Mouse (Mus musculus): Measurements from ENCODE around the gene Gm20388. TPM values are rescaled to one million over a fixed set of nuclear protein-coding genes. Genes with fewer than 3 reads are reported as not detected.

Gm20388 gene
- total RNA-seq, 2 experiments from 2014 or later = 12.7 TPM; not detected in 1

DNA sequence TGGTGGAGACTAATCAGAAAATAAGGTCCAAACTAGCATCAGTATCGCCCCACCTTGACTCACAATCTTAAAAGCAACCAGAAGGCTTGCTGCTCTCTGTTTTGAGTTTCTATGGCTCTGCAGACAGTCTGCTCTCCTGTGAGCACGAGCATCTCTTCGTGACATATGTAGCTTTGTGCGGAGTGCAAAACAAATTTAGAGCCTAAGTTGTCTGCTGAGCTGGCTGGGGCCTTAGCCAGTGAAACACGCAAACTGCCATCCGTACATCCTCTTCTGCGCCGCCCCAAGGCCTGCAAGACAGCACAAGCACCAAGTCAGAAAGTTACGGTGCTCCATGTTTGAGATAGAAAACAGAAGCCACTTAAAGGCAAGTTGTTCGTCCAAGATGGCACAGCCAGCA lies 3814.1 kb downstream of the Gm20388 start:
- DNase-seq = peak in 1 of 2 experiments; percentile 42

DNA sequence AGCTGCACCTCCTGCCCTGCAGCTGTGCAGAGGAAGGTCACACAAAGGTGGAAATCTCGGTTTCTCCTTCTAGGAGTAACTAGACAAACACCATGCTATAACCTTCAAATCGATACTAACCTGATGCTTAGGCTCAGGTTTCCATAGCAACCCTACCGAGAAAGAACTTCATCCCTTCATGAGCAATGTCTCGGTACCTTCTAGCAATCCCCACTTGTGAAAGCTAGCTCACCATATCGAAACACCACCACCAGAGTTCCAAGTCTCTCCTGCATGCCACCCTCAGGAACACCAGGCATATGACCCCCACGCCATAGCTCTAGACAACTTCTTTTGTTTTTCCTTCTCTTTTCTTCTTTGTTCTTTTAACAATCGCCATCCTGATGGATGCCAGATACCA lies 3814.6 kb downstream of the Gm20388 start:
- DNase-seq = no peak

- DNase-seq = no peak
Measured at GRCm38 (mm10) chr8:123726759-123727158, 3816.1 kb downstream of the Gm20388 start.

DNA sequence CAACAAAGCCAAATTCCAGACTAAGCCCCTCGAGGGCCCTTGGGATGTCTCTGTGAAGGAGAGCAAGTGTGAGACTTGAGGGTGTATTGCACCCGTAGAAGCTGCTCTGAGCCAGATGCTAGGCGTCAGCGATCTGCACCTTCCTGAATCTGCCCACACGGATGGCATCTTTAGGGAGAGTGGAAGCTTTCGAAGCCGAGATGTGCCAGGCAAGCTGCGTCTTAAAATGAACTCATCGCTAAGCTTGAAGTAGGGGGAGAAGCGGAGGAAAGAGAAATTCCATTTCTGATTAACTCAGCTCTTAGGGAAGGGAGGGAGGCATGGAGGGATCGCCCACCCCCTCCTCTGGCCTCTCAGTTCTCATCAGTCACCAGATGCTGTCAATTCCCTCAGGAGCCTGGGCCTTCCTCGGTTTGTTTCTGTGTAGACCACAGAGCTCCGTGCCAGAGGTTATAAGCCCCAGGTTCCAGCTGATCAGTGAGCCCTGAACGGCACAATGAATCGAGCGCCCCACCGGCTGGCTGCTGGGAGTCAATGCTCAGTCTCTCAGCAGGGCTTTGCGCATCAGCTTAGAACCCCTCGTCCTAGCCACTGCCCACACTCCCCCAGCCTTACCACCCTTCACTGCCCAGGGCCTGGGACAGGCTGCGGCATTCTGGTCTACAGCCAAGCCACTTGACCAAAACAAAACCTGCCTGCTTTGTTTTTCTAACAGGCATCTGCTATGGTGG lies 3818.6 kb downstream of the Gm20388 start:
- peak in 1 of 2 experiments; percentile 51 for DNase-seq

DNA sequence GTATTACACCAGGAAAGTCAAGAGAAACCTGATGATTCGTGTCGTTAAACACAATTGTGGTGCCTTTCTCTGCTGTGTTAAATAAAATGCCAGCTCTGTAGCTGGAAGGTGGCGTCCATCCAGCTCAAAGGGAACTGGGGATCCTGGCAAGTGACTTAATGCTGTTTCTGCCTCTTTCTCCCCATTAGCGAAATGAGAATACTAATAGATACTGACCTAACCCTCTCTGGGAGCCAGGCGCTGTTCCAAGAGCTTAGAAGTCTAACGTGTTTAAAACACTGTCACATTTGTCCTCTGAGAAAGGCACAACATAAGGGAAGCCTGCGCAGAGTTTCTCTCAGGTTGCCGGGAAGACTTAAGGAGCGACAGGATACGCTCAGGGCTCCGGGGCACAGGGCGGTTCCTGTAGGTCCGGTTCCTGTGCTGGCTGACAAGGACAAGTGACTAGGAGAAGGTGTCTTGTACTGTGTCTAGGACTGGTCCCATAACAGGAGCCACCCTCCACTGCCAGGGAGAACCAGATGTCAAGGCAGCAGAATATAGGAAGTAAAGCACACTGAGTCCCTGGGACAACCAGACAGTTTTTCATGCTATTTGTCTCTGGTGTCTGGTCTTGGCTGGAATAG lies 3819.3 kb downstream of the Gm20388 start:
- DNase-seq = no peak

DNA sequence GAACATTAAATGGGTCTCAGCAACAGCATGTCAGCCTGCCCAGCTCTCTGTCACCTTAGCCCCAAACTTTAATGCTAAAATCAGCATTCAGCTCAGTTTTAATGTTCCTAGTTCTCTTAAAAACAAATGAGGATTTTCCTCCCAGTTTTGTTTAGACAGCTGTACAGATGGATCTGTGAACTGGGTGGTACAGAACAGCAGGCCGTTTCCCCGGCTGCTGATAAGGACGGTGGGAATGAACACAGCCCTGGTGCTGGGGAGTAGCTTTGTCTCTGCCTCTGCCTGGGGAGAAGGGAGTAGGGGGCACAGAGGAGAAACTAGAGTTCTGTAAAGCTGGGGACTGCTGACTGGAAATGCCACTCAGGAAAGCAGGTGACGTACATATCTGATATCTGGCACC lies 3821.7 kb downstream of the Gm20388 start:
- no peak for DNase-seq

- DNase-seq = no peak
Measured at GRCm38 (mm10) chr8:123734486-123734885, 3823.8 kb downstream of the Gm20388 start.

DNA sequence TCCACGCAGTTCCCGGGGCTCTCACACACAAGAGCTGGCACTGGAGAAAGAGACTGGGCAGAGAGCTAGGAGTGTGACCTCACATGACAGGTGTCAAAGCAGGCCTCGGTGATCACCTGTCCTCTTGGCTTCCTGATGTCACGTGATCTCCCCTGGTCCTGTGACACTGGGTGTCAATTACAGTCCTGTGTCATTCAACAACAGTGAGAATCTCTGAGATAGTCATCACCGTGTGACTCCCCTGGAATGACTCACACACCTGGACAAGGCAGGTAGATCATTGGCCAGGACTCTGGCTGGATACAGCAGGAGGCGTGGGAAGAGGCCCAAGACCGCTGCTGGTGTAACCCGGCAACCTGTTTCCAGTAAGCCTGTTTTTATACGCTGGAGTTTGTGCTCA lies 3826.3 kb downstream of the Gm20388 start:
- no peak for DNase-seq

DNA sequence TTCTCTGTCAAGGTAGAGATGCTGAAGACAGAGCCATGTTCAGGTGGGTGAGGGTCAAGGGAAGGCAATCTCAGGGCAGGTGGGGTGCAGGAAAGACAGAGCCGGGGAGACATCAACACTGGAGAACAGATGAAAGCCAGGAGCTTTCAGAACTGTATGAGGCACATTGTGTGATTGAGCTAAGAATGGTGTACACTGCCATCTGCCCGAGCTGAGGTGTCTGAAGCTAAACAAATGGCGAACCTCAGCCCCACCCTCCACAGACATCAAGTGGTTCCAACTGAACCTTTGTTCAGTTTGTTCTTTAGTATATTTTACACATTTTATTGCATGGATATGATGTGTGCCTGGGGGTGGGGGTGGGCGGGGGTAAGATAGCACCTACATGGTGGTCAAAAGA lies 3829.6 kb downstream of the Gm20388 start:
- no peak for DNase-seq

- DNase-seq = no peak
Measured at GRCm38 (mm10) chr8:123741232-123741631, 3830.6 kb downstream of the Gm20388 start.

GRCm38 (mm10) chr8:123746488-123746887 lies 3835.8 kb downstream of the Gm20388 start:
- no peak for DNase-seq

DNA sequence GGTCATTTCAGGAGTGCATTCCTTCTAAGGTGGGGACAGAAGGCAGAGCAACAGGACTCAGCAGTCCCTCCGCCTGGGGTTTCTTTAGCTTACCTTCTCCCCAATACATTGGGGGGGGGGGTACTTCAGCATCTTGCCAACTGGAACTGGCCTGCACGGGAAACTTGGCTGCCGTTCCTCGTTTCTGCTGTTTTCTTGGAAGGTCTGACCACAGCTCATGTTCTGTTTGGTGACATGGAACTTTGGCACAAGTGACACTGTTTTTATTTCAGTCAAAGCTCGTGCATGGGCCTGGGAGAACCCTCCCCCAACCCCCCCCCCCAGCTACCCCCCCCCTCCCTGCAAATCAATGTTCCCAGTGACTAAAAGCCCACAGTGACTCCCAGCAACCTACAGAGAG lies 3837.1 kb downstream of the Gm20388 start:
- DNase-seq = no peak

DNA sequence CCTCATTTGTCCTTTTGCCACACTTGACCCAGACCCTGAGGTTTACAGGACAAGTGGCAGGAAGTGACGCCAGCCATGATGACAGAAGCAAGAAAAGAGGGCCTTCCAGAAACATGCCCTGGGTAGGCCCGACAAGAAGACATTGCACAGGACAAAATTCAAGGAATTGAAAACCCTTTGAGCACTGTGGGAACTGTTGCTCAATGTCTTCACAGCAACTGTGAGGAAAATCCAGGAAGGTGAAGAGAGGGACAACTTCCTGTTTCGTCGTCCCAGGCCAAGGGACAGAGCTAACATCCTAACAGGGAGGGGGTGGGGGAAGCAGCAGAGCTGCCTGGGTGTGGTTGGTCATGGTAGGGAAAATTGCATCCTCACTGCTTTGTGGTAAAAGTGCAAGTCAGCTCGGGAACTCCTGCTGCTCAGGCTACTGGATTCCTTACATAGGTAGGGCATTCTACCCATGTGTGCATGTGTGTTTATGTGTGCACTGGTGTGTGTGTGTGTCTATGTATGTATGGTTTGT lies 3839.6 kb downstream of the Gm20388 start:
- no peak for DNase-seq

DNA sequence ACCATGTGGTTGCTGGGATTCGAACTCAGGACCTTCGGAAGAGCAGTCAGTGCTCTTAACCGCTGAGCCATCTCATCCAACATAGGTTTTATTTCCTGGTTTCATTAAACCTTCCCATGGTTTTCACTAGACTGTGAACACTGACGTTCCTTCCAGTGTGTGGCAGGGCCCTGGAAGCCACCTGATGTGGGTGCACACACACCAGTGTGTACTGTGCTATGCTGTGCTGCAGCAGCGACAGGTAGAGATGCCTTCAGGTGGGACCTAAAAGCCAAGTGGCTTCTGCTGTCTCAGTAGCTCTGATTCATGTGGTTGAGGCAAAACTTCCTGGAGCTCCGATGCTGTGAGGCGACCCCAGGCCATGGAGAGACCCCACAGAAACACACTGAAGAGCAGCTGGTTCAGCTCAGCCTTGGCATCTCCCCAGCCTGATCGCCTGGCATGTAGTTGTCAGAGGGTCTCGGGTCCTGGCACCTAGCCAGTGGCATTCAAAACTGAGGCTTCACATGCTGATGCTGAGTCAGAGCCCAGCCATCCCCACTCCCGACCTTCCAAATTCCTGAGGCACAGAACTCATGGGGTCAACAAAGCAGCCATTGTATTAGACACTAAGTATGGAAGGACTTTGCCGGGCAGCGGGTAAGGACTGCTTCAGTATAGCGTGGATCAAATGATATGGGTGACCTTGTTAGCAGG lies 3842.3 kb downstream of the Gm20388 start:
- no peak for DNase-seq

GRCm38 (mm10) chr8:123753604-123754375 lies 3843.1 kb downstream of the Gm20388 start:
- no peak for DNase-seq

DNA sequence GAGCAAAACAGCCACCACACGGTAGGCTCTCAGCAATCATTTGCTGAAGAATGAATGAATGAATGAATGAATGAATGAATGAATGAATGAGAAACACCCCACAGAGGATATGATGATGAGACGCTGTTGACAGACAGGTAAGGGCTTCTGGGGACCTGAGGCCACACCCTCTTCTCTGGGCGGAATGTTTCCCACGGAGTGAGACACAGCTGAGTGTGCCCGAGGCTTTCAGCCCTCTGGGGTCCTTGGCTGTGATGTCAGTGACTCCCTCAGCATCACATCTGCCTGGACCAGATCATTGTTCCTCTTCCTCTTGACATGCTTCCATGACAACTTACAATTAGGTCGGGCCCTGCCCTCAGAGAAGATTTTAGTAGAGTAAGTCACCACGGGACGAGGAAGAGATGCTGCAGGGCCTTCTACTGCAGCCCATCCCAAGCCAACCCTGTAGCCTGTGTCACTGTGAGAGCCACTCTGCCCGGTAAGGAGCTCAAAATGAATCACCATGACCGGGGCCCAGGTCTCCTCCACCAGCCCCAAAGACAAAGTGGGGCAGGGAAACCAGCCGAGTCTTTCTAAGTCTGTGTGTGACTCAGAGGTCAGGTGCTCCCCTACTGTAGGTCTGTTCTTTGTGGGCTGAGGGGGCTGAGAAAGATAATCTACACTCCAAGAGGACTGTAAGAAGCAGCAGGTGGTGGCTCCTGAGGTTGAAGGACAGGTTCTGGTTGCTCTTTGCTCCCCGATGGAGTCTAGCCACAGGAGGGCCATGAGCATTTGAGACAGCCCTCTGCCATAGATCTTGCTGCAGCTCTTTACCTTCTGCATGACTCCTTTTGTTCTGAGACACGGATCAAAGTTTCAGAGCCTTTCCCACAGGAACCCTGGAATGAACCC lies 3844.1 kb downstream of the Gm20388 start:
- DNase-seq = no peak

GRCm38 (mm10) chr8:123756901-123757300 lies 3846.3 kb downstream of the Gm20388 start:
- DNase-seq = no peak

- DNase-seq = no peak
Measured at GRCm38 (mm10) chr8:123758935-123759334, 3848.3 kb downstream of the Gm20388 start.

DNA sequence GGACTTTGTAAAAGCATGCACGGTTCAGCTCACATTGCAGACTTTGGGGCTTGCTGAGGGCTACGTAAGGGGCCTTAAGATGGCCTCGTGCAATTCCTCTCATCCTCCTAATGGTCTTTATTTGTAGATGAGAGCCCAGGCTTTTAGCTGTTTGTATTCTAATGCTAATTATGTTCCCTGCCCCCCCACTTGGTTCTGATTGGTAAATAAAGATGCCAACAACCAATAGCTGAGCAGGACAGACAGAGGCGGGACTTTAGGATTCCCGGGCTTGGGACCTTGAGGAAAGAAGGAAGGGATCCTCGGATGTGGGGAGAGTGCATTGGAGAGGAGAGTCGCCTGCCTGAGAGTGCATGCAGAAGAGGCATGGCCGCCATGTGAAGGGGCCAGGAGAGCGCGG lies 3849.3 kb downstream of the Gm20388 start:
- DNase-seq = no peak

DNA sequence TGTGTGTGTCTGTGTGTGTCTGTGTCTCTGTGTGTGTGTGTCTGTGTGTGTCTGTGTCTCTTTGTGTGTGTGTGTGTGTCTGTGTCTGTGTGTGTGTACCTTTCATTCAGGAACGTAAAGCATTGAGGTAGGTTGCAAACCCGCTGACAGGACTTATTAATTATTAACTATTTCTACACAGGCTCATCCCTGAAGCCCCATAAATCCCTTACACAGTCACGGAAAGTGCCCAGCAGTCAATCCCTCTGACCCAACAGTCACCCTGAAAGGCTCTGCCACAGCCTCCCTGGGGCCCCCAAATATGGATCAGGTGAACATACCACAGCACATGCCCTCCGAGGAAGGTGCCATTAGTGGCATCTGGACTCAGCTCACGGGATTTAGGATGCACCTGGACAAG lies 3849.9 kb downstream of the Gm20388 start:
- DNase-seq = no peak

- no peak for DNase-seq
Measured at GRCm38 (mm10) chr8:123761266-123761882, 3850.7 kb downstream of the Gm20388 start.
